ENCODE assay signal across 9 mouse cellular contexts in the genomic region with DNA sequence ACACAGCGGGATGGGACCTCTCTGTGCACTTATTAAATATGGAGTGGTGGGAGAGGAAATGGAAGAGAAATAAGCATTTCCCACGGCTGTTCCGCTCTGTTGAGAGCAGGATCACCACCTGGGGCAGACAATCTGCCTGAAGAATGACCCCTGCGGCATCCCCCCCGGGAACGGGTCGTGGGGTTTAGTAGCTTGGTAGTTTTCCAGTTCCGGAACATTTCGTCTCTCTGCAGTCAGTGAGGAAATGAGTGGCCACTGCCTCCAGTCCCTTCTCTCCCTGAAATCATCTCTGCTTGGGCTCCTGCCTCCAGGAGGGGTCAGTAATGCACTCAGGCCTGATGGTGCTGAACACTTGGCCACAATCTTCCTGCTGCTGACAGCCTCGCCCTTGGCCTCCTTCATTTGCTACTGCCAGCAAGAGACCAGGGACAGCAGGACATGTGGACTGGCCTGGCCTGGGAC. TPM values are rescaled to one million over a fixed set of nuclear protein-coding genes. Genes with fewer than 3 reads are reported as not detected.
DNase-seq lines count a peak whose midpoint lies in the region; ATAC-seq and TF ChIP-seq lines count a peak whose summit lies in the region.
"Had no signal": no experiment of that assay in that cellular context is flagged by ENCODE, and none has a peak within 500 bp of the region (broad histone marks: within the 10 kb centered on the region; RNA-seq: fewer than 3 reads in every experiment).

No protein-coding gene starts in this region.

- no peak overlapping the region for H3K9ac ChIP-seq in heart, embryonic 11.5 days (ENCODE audit: low read depth, low read length)

- H3K9me3 ChIP-seq in heart, embryonic 11.5 days (replicated peaks; ENCODE audit: control insufficient read depth, low read length), result no peaks in the 10 kb centered on the region

- H3K4me1 ChIP-seq in heart, embryonic 11.5 days (ENCODE audit: control insufficient read depth, insufficient read depth, low read length), result peaks cover 6% of the 10 kb centered on the region
- H3K4me1 ChIP-seq in testis, adult 2 months (ENCODE audit: control insufficient read depth, insufficient read depth, low read length), result peaks cover 7% of the 10 kb centered on the region

- no peaks in the 10 kb centered on the region for H3K36me3 ChIP-seq in heart, embryonic 11.5 days (ENCODE audit: control insufficient read depth, insufficient read depth, low read length)
- H3K36me3 ChIP-seq in testis, adult 2 months (ENCODE audit: control insufficient read depth, insufficient read depth, low read length), result no peaks in the 10 kb centered on the region
- H3K36me3 ChIP-seq: G1E had no signal

- peak; percentile 47; the same call in 1 of the 2 replicates for TF ChIP-seq CTCF in testis, adult 2 months (IDR thresholded peaks at IDR 0.05; ENCODE audit: control insufficient read depth, insufficient read depth, insufficient replicate concordance, low read depth, low read length)

- no peak overlapping the region for H3K4me3 ChIP-seq in heart, embryonic 11.5 days (ENCODE audit: low read depth, low read length)
- H3K4me3 ChIP-seq in testis, adult 2 months (ENCODE audit: control insufficient read depth, low read depth, low read length), result no peak overlapping the region

- H3K4me2 ChIP-seq in heart, embryonic 11.5 days, result no peak overlapping the region

- no peak for TF ChIP-seq POLR2A in testis, adult 2 months (IDR thresholded peaks at IDR 0.05; ENCODE audit: control insufficient read depth, low read depth, low read length)

- no peak for ATAC-seq in heart, embryonic 11.5 days (replicated peaks; ENCODE audit: insufficient number of reproducible peaks, low FRiP score, low TSS enrichment)
- no peak for ATAC-seq in activated CD4-positive, CD25-positive, alpha-beta regulatory T cell, adult 4 months

- no peak overlapping the region for H3K27ac ChIP-seq in heart, embryonic 11.5 days (ENCODE audit: low read depth, low read length)
- H3K27ac ChIP-seq in testis, adult 2 months (ENCODE audit: control insufficient read depth, insufficient read depth, low read depth, low read length), result no peak overlapping the region

- peak; percentile 94 for DNase-seq in heart, adult 11 months
- no peak for DNase-seq in testis, postnatal 10 days (ENCODE audit: low spot score)
- DNase-seq in kidney, adult 9 months, result peak; percentile 50
- DNase-seq in spleen, postnatal 4 days (ENCODE audit: low spot score in 2 of 2), result no peak
- no peak for DNase-seq in Muller cell, postnatal 12 days (ENCODE audit: inconsistent ontology term)

- H3K27me3 ChIP-seq in heart, embryonic 11.5 days (ENCODE audit: control insufficient read depth, insufficient read depth, low read length), result peaks cover 26% of the 10 kb centered on the region
- no peaks in the 10 kb centered on the region for H3K27me3 ChIP-seq in testis, adult 2 months (ENCODE audit: control insufficient read depth, insufficient read depth, low read length)

- 68% methylated on average over 10 of the region's 10 CpGs for WGBS in heart, embryonic 11.5 days (ENCODE audit: insufficient replicate concordance)

RNA-seq across cellular contexts. Expression of gene Oxtr, which starts 4.9 kb away (rescaled TPM):
- 0.13 and 0.26 TPM in 2 replicates for polyA plus RNA-seq in heart, embryonic 11.5 days (2014; fragmentation: Nextera tagmentation; extraction: Ambion mirVana)
- polyA plus RNA-seq in testis, adult 2 months (2012; rRNA removed), result 2.5 and 2.6 TPM in 2 replicates
- not detected for polyA plus RNA-seq in activated CD4-positive, CD25-positive, alpha-beta regulatory T cell, adult 4 months (2017; shearing (Covaris generic))

RNA-seq across cellular contexts. Expression of gene Cav3, which starts 35.3 kb away (rescaled TPM):
- 59.6 and 64.9 TPM in 2 replicates for polyA plus RNA-seq in heart, embryonic 11.5 days (2014; fragmentation: Nextera tagmentation; extraction: Ambion mirVana)
- polyA plus RNA-seq in testis, adult 2 months (2012; rRNA removed), result 0.14 and 0.17 TPM in 2 replicates
- polyA plus RNA-seq in activated CD4-positive, CD25-positive, alpha-beta regulatory T cell, adult 4 months (2017; shearing (Covaris generic)), result not detected
- polyA plus RNA-seq: G1E had no signal

Comparison
In these comparisons a context has a peak if more than half of its experiments do, and no peak if none do; other contexts are left out.
1. DNase-seq: peak in heart, adult 11 months (single experiment) and kidney, adult 9 months (single experiment); none in testis, postnatal 10 days (single experiment), spleen, postnatal 4 days (0 of 2) and Muller cell, postnatal 12 days (single experiment).
2. RNA of gene Cav3, which starts 35.3 kb away (polyA plus RNA-seq): 59.6 to 64.9 TPM in heart, embryonic 11.5 days; 0.14 to 0.17 TPM in testis, adult 2 months and not detected in activated CD4-positive, CD25-positive, alpha-beta regulatory T cell, adult 4 months; every median in the first group is over 10 times any median in the second.